ENCODE assay signal across 9 mouse cellular contexts in the genomic region with DNA sequence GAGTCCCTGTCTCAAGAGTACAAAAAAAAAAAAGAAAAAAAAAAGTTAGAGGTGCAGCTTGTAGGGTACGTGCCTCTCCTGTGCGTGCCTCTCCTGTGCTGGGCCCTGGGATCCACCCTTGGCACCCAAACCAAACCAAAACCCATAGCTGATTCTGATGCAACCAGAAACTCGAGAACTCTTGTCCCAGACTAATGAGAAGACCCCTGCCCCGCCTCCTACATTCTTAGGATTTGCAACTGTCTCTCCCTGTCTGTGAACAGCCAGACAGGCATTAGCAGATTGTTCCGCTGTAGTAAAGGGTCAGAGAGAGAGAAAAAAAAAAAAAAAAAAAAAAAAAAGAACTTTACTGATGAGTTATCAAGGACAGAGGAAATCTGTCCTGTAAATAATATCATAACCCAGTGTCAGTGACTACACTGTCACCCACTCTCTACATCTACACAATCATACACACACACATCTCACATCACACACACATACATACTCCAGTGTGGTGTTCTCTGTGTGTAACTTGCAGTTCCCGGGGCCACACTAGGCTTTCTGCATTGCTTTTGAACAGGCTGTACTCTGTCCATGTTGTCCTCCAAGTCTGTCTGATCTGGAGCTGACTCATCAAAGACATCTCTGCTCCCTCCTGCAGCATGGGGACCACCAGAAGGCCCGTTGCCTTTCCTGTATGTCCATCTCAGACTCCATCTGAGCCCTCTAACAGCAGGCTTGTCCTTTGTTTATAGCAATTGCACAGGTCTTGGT. TPM values are rescaled to one million over a fixed set of nuclear protein-coding genes. Genes with fewer than 3 reads are reported as not detected.
DNase-seq lines count a peak whose midpoint lies in the region; ATAC-seq and TF ChIP-seq lines count a peak whose summit lies in the region.
"Had no signal": no experiment of that assay in that cellular context is flagged by ENCODE, and none has a peak within 500 bp of the region (broad histone marks: within the 10 kb centered on the region; RNA-seq: fewer than 3 reads in every experiment).

No protein-coding gene starts in this region.

- H3K36me3 ChIP-seq in kidney, adult 2 months (ENCODE audit: control insufficient read depth, insufficient read depth, low read length): no peaks in the 10 kb centered on the region
- no peaks in the 10 kb centered on the region for H3K36me3 ChIP-seq in embryonic facial prominence, embryonic 14.5 days (ENCODE audit: control insufficient read depth, insufficient read depth, low read length)
- H3K36me3 ChIP-seq in limb, embryonic 14.5 days (ENCODE audit: control insufficient read depth, insufficient read depth, low read length): no peaks in the 10 kb centered on the region

- H3K27me3 ChIP-seq in kidney, adult 2 months (replicated peaks; ENCODE audit: control insufficient read depth, insufficient read depth, low read length): no peaks in the 10 kb centered on the region
- no peaks in the 10 kb centered on the region for H3K27me3 ChIP-seq in embryonic facial prominence, embryonic 14.5 days (replicated peaks; ENCODE audit: control insufficient read depth, insufficient read depth, low read length)
- H3K27me3 ChIP-seq in limb, embryonic 14.5 days (ENCODE audit: control insufficient read depth, insufficient read depth, low read length): no peaks in the 10 kb centered on the region

- TF ChIP-seq CTCF in kidney, adult 2 months (conservative IDR thresholded peaks at IDR 0.05; ENCODE audit: insufficient read depth, insufficient read length, low read depth, low read length): no peak

- no peak for TF ChIP-seq POLR2A in kidney, adult 2 months (IDR thresholded peaks at IDR 0.05; ENCODE audit: low read depth, low read length)
- no peak for TF ChIP-seq POLR2A in limb, embryonic 14.5 days (IDR thresholded peaks at IDR 0.05; ENCODE audit: borderline replicate concordance, extremely low read depth, insufficient read depth, insufficient read length)

- H3K4me3 ChIP-seq in kidney, adult 2 months (ENCODE audit: insufficient read depth, low read depth, low read length): no peak overlapping the region
- H3K4me3 ChIP-seq in embryonic facial prominence, embryonic 14.5 days (ENCODE audit: low read depth, low read length): peak overlapping the region; percentile 1; the same call in 1 of the 2 replicates
- no peak overlapping the region for H3K4me3 ChIP-seq in limb, embryonic 14.5 days (replicated peaks; ENCODE audit: low read length)
- H3K4me3 ChIP-seq: megakaryocyte, embryonic 14.5 days had no signal

- WGBS in kidney, adult 2 months: 51% methylated on average over 7 of the region's 7 CpGs
- 11% methylated on average over 7 of the region's 7 CpGs for WGBS in embryonic facial prominence, embryonic 14.5 days
- 15% methylated on average over 7 of the region's 7 CpGs for WGBS in limb, embryonic 14.5 days

- peak overlapping the region; percentile 44 for H3K4me2 ChIP-seq in embryonic facial prominence, embryonic 14.5 days (ENCODE audit: low read depth, low read length)
- peak overlapping the region; percentile 24 for H3K4me2 ChIP-seq in limb, embryonic 14.5 days (replicated peaks; ENCODE audit: low read depth, low read length, severe bottlenecking)

- peak overlapping the region; percentile 27 for H3K9ac ChIP-seq in embryonic facial prominence, embryonic 14.5 days (ENCODE audit: low read depth, low read length)
- H3K9ac ChIP-seq in limb, embryonic 14.5 days (ENCODE audit: low read depth, low read length, severe bottlenecking): no peak overlapping the region; the same call in 1 of the 2 replicates

- DNase-seq in kidney, postnatal 4 days: peak; percentile 53 to 70
- DNase-seq in kidney, adult 2 months: no peak
- peak; percentile 90 for DNase-seq in embryonic facial prominence, embryonic 14.5 days (ENCODE audit: low spot score)
- DNase-seq in limb, embryonic 14.5 days (ENCODE audit: low spot score): peak; percentile 72
- DNase-seq in retina, postnatal 1 day: peak; percentile 76
- DNase-seq in urinary bladder, postnatal 14 days (ENCODE audit: low spot score): no peak
- no peak for DNase-seq in adrenal gland, postnatal 10 days
- DNase-seq in T-cell, adult 2 months (ENCODE audit: low spot score): no peak

- no peaks in the 10 kb centered on the region for H3K9me3 ChIP-seq in embryonic facial prominence, embryonic 14.5 days (ENCODE audit: control insufficient read depth, low read length)
- no peaks in the 10 kb centered on the region for H3K9me3 ChIP-seq in limb, embryonic 14.5 days (ENCODE audit: control insufficient read depth, low read length)
- H3K9me3 ChIP-seq: megakaryocyte, embryonic 14.5 days had no signal

- peaks cover 5% of the 10 kb centered on the region; the same call in 1 of the 2 replicates for H3K4me1 ChIP-seq in kidney, adult 2 months (ENCODE audit: control insufficient read depth, insufficient read depth, low read length)
- peaks cover 43% of the 10 kb centered on the region for H3K4me1 ChIP-seq in embryonic facial prominence, embryonic 14.5 days (ENCODE audit: control insufficient read depth, insufficient read depth, low read length)
- peaks cover 42% of the 10 kb centered on the region for H3K4me1 ChIP-seq in limb, embryonic 14.5 days (ENCODE audit: control insufficient read depth, insufficient read depth, low read length)

- no peak overlapping the region for H3K27ac ChIP-seq in kidney, adult 2 months (ENCODE audit: insufficient read depth, low read depth, low read length)
- H3K27ac ChIP-seq in embryonic facial prominence, embryonic 14.5 days (replicated peaks; ENCODE audit: low read depth, low read length): peak overlapping the region; percentile 93
- H3K27ac ChIP-seq in limb, embryonic 14.5 days (replicated peaks; ENCODE audit: low read depth, low read length): peak overlapping the region; percentile 83

- peak; percentile 54 for ATAC-seq in embryonic facial prominence, embryonic 14.5 days (ENCODE audit: low read depth)
- peak; percentile 58; the same call in 1 of the 2 replicates for ATAC-seq in limb, embryonic 14.5 days (ENCODE audit: low FRiP score, low read depth)

RNA-seq across cellular contexts. Expression of gene Shisal2a, which starts 19.6 kb away (rescaled TPM):
- 0.25 TPM in 1 of 2 replicates, not detected in the other for polyA plus RNA-seq in kidney, adult 2 months (2012; rRNA removed)
- polyA plus RNA-seq in embryonic facial prominence, embryonic 14.5 days (2014; fragmentation: Nextera tagmentation; extraction: Ambion mirVana): 3.9 and 4.7 TPM in 2 replicates
- 5.7 and 8.8 TPM in 2 replicates for polyA plus RNA-seq in limb, embryonic 14.5 days (2012; rRNA removed)
- 4.2 and 5.4 TPM in 2 replicates for polyA plus RNA-seq in limb, embryonic 14.5 days (2014; fragmentation: Nextera tagmentation; extraction: Ambion mirVana)
- total RNA-seq in adrenal gland, postnatal 10 days (2021): 1 to 10 TPM; 2.7 to 5.9 TPM

RNA-seq across cellular contexts. Expression of gene Coa7, which starts 35.6 kb away (rescaled TPM):
- 15.7 and 21.2 TPM in 2 replicates for polyA plus RNA-seq in kidney, adult 2 months (2012; rRNA removed)
- polyA plus RNA-seq in embryonic facial prominence, embryonic 14.5 days (2014; fragmentation: Nextera tagmentation; extraction: Ambion mirVana): 39.5 and 40.2 TPM in 2 replicates
- 12.2 and 17.1 TPM in 2 replicates for polyA plus RNA-seq in limb, embryonic 14.5 days (2012; rRNA removed)
- polyA plus RNA-seq in limb, embryonic 14.5 days (2014; fragmentation: Nextera tagmentation; extraction: Ambion mirVana): 39.0 and 44.4 TPM in 2 replicates
- total RNA-seq in adrenal gland, postnatal 10 days (2021): 10 to 100 TPM; 56.1 to 61.8 TPM

RNA-seq across cellular contexts. Expression of gene Gpx7, which starts 43.2 kb away (rescaled TPM):
- polyA plus RNA-seq in kidney, adult 2 months (2012; rRNA removed): 6.2 and 7.5 TPM in 2 replicates
- 124 and 127 TPM in 2 replicates for polyA plus RNA-seq in embryonic facial prominence, embryonic 14.5 days (2014; fragmentation: Nextera tagmentation; extraction: Ambion mirVana)
- polyA plus RNA-seq in limb, embryonic 14.5 days (2012; rRNA removed): 92.8 and 98.8 TPM in 2 replicates
- polyA plus RNA-seq in limb, embryonic 14.5 days (2014; fragmentation: Nextera tagmentation; extraction: Ambion mirVana): 104 and 117 TPM in 2 replicates
- 10 to 100 TPM; 18.2 to 20.5 TPM for total RNA-seq in adrenal gland, postnatal 10 days (2021)

Comparison
In these comparisons a context has a peak if more than half of its experiments do, and no peak if none do; other contexts are left out.
1. DNase-seq: peak in kidney, postnatal 4 days (2 of 2), embryonic facial prominence, embryonic 14.5 days (single experiment), limb, embryonic 14.5 days (single experiment) and retina, postnatal 1 day (single experiment); none in kidney, adult 2 months (single experiment), urinary bladder, postnatal 14 days (single experiment), adrenal gland, postnatal 10 days (single experiment) and T-cell, adult 2 months (single experiment).
2. RNA of gene Gpx7, which starts 43.2 kb away (polyA plus RNA-seq): 124 to 127 TPM in embryonic facial prominence, embryonic 14.5 days and 92.8 to 117 TPM in limb, embryonic 14.5 days; 6.2 to 7.5 TPM in kidney, adult 2 months; every median in the first group is over 10 times any median in the second.